14 mouse cellular contexts compared by ENCODE assay signal in the genomic region with DNA sequence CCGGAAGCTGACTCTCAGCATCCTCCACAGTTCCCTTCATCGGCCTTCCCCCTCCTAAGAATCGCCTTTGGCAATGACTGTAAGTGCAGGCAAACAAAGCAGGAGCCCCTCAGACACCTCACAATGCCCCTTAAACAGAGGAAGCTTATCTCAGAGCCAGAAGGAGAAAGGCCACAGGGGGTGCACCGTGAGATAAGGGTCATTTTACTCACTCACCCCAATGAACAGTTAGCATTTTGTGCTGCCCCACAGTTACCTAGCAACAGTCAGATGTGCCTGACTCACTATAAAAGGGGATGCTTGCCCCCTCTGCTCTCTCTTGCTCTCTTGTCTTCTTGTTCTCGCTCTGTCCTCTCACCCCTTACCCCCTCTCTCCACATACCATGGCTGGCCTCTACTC.
DNase-seq lines count a peak whose midpoint lies in the region; ATAC-seq and TF ChIP-seq lines count a peak whose summit lies in the region.
"Had no signal": no experiment of that assay in that cellular context is flagged by ENCODE, and none has a peak within 500 bp of the region (broad histone marks: within the 10 kb centered on the region; RNA-seq: fewer than 3 reads in every experiment).

No protein-coding gene starts in this region.

- peaks cover 9% of the 10 kb centered on the region for H3K9me3 ChIP-seq in embryonic facial prominence, embryonic 10.5 days
- H3K9me3 ChIP-seq in hindbrain, embryonic 15.5 days: no peaks in the 10 kb centered on the region
- peaks cover 7% of the 10 kb centered on the region; the same call in 1 of the 2 replicates for H3K9me3 ChIP-seq in neural tube, embryonic 12.5 days
- H3K9me3 ChIP-seq: liver, embryonic 12.5 days had no signal

- peak; percentile 22 for DNase-seq in embryo, embryonic 10 days (ENCODE audit: low spot score)
- no peak for DNase-seq in embryo, embryonic 11 days
- DNase-seq in embryonic facial prominence, embryonic 10.5 days (ENCODE audit: low spot score): no peak
- DNase-seq in left cerebral cortex, postnatal 10 days (ENCODE audit: extremely low spot score in 1 of 2, low spot score in 2 of 2): no peak
- DNase-seq in cerebellum, adult 9-11 months: no peak
- DNase-seq in thymus, adult 2 months: no peak
- DNase-seq: adrenal gland, postnatal 10 days; cerebellum, postnatal 14 days; kidney, adult 9 months; lung, postnatal 14 days had no signal

- no peak overlapping the region for H3K9ac ChIP-seq in hindbrain, embryonic 15.5 days
- H3K9ac ChIP-seq in neural tube, embryonic 12.5 days: no peak overlapping the region
- H3K9ac ChIP-seq: liver, embryonic 12.5 days had no signal

- H3K4me1 ChIP-seq in embryonic facial prominence, embryonic 10.5 days: peaks cover 34% of the 10 kb centered on the region
- H3K4me1 ChIP-seq in hindbrain, embryonic 15.5 days (replicated peaks): peaks cover 15% of the 10 kb centered on the region
- H3K4me1 ChIP-seq in neural tube, embryonic 12.5 days: peaks cover 19% of the 10 kb centered on the region
- no peaks in the 10 kb centered on the region for H3K4me1 ChIP-seq in thymus, adult 2 months (replicated peaks; ENCODE audit: control insufficient read depth, insufficient read depth, low read length)

- H3K4me3 ChIP-seq in embryonic facial prominence, embryonic 10.5 days: no peak overlapping the region
- H3K4me3 ChIP-seq in hindbrain, embryonic 15.5 days: no peak overlapping the region
- H3K4me3 ChIP-seq in neural tube, embryonic 12.5 days: no peak overlapping the region
- H3K4me3 ChIP-seq in thymus, adult 2 months (ENCODE audit: control insufficient read depth, insufficient read depth, low read length): no peak overlapping the region
- H3K4me3 ChIP-seq: heart, embryonic 10.5 days; liver, embryonic 12.5 days had no signal

- peak overlapping the region; percentile 54 for H3K27ac ChIP-seq in embryonic facial prominence, embryonic 10.5 days (replicated peaks)
- no peak overlapping the region for H3K27ac ChIP-seq in hindbrain, embryonic 15.5 days (replicated peaks)
- no peak overlapping the region for H3K27ac ChIP-seq in neural tube, embryonic 12.5 days
- no peak overlapping the region for H3K27ac ChIP-seq in thymus, adult 2 months (ENCODE audit: control insufficient read depth, insufficient read depth, low read length)
- H3K27ac ChIP-seq: liver, embryonic 12.5 days had no signal

- intact Hi-C loops in left cerebral cortex, postnatal 10 days (cut with DNase I): no loop called here

- peak; percentile 28; the same call in 1 of the 2 replicates for ATAC-seq in hindbrain, embryonic 15.5 days (ENCODE audit: low FRiP score, low read depth)
- 0 out of 2 replicates have a peak, but pooled peaks have one; percentile 29 for ATAC-seq in neural tube, embryonic 12.5 days (ENCODE audit: low FRiP score, low read depth)
- ATAC-seq: liver, embryonic 12.5 days had no signal

- 19% methylated on average over 5 of the region's 5 CpGs for WGBS in embryonic facial prominence, embryonic 10.5 days
- WGBS in hindbrain, embryonic 15.5 days: 11% methylated on average over 5 of the region's 5 CpGs
- WGBS in neural tube, embryonic 12.5 days: 24% methylated on average over 5 of the region's 5 CpGs
- WGBS in thymus, adult 2 months: 64% methylated on average over 5 of the region's 5 CpGs

- no peak overlapping the region for H3K4me2 ChIP-seq in hindbrain, embryonic 15.5 days
- no peak overlapping the region for H3K4me2 ChIP-seq in neural tube, embryonic 12.5 days (replicated peaks)
- H3K4me2 ChIP-seq: liver, embryonic 12.5 days had no signal

- TF ChIP-seq CTCF in thymus, adult 2 months (IDR thresholded peaks at IDR 0.05; ENCODE audit: borderline replicate concordance, control insufficient read depth, extremely low read depth, insufficient read depth, low read length, poor library complexity): no peak

- no peaks in the 10 kb centered on the region for H3K27me3 ChIP-seq in embryonic facial prominence, embryonic 10.5 days (replicated peaks; ENCODE audit: low read depth, poor library complexity, severe bottlenecking)
- H3K27me3 ChIP-seq in hindbrain, embryonic 15.5 days: no peaks in the 10 kb centered on the region
- no peaks in the 10 kb centered on the region for H3K27me3 ChIP-seq in neural tube, embryonic 12.5 days (replicated peaks)
- no peaks in the 10 kb centered on the region for H3K27me3 ChIP-seq in thymus, adult 2 months (ENCODE audit: control insufficient read depth, insufficient read depth, low read length)
- H3K27me3 ChIP-seq: liver, embryonic 12.5 days had no signal

- no peaks in the 10 kb centered on the region for H3K36me3 ChIP-seq in embryonic facial prominence, embryonic 10.5 days (replicated peaks)
- no peaks in the 10 kb centered on the region for H3K36me3 ChIP-seq in hindbrain, embryonic 15.5 days
- no peaks in the 10 kb centered on the region for H3K36me3 ChIP-seq in neural tube, embryonic 12.5 days
- no peaks in the 10 kb centered on the region for H3K36me3 ChIP-seq in thymus, adult 2 months (ENCODE audit: control insufficient read depth, insufficient read depth, low read length)
- H3K36me3 ChIP-seq: heart, embryonic 10.5 days; liver, embryonic 12.5 days had no signal

- no peak for TF ChIP-seq POLR2A in thymus, adult 2 months (IDR thresholded peaks at IDR 0.05; ENCODE audit: control insufficient read depth, extremely low read depth, insufficient read depth, low read length, poor library complexity)
